Mouse (Mus musculus): ENCODE data around the gene Ppcs.

Ppcs gene

DNA sequence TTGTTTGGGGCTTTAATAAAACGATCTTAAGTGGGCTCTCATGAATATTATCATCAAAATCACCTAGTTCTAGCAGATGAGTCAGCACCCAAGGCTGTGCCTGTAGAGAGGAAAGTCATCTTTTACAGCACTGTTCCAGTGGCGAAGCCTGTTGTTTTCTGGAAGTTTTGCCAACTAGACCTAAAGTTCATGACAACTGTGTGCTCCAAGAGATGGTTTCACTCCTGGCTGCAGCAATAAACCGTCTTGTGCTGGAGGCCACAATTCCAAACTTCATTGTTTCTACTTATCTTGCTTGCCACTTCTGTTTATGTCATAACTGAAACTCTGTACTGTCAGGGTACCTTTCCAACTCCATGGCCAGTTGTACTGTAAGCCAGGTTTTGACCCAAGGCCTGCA, 5.0 kb downstream of the Ppcs start:
- no peak for DNase-seq

DNA sequence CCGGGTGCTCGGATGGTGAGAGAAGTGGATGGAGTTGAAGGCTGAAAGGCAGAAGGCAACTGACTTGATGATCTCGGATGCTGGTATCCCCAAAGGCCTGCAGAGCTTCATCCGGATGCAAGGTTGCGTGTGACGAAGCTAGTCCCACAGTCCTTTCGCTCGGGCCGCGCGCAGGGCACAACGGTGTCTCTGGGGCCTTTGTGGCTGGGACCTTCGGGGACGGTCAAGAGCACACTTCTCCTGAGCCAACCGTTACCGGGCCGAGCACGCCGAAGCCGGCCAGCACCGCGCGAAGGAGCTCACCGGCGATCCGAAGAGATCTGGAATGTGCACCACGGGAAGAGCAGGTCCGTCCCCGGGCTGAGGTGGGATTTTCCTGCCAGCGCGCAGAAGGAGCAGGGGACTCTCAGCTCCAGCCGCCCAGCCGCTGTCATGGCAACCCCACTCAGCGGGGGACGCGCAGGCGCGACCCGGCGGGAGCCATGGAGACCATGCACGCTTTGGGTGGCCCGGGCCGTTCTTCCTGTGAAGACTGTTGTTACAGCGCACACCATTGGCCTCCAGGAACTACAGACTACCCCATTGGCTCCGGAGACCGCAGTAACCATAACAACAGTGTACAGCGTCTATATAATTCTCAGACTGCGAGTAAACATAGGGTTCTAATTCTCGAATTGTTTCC, 7.0 kb downstream of the Ppcs start, which contains the start of gene Ccdc30:
Gene Ccdc30 (minus strand): TSS at position 450 of the 682 bp plus-strand sequence.
- peak; percentile 89 for DNase-seq

DNA sequence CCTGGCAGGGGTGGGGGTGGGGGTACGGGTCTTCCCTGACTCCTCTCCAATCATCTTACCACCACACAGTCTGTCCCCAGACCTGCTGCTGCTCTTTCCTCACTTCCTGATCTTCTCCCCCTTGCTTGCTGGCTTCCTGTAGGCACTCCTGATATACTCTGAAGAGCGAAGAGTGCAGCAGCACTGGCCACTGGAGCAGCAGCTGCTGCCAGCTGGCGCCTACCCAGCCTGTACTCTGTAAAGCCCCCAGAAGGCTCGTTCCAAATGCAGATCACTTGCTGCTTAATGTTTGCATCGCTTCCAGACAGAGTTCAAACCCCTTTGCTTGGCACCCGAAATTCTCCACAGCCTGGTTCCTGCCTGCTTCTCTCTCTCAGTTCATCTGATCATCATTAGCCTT, 9.4 kb downstream of the Ppcs start:
- peak; percentile 22 for DNase-seq

DNA sequence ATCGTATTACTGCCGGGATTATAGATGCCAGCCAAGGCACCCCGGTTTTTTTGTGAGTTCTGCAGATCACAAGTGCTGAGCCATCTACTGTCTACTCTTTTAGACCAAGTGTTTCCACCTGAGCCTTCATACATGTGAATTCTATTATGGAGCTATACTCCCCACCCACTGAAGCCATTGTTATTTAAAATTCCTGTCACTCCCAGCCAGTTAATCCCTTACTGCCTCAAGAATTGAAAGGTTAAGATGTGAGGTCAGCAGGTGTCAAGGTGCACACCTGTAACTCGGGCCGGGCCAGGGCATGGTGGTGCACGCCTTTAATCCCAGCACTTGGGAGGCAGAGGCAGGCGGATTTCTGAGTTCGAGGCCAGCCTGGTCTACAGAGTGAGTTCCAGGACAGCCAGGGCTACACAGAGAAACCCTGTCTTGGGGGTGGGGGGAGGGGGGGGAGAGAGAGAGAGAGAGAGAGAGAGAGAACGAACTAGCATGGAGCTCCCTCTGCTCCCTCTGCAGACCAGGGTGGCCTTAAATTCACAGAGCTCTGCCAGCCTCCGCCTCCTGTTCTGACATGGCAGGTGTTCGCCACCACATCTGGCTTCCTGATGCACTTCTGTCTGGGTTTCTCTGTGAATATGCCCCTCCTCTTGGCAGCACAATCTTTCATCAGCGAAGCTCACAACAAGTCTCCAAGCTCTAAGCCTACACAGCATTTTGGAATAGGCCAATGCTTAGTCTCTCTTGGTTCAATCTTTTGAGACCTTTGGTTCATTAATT, 10.2 kb downstream of the Ppcs start:
- DNase-seq = peak; percentile 59

DNA sequence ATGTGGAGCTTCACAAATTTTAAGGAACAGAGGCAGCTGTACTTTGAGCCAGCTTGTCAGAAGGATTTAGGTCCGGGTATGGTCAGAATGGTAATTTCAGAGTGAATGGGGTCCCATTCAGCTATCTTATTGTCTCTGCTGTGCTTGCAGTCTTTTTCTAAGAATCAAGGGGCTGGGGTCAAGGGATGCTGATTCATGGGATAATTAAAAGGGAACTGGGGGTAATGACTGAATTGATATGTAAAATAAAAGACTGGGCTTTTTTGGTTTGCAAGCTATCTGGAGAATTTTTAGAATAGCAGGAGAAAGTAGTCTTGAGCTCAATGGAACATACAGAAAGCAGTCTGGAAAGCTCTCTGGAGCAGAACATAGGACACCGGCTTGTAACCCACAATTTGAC, 18.8 kb downstream of the Ppcs start:
- no peak for DNase-seq

DNA sequence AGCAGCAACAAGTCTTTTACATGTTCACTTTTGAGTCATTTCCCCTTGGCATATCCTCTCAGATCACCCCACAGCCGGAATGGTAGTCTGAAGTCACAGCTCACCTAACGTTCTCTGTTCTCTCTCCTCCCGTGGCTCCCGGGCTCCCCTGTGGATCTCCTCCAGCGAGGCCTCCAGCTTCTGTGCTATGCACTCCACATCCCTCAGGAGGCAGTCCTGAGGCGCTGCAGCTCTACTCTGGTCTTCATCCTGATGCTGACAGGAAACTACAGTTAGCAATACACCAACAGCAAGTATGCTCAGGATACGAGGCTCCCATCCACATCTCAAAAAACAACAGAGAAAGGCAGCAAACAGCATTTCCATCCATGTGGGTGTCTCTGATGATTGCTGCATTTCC, 21.3 kb downstream of the Ppcs start:
- DNase-seq = no peak

DNA sequence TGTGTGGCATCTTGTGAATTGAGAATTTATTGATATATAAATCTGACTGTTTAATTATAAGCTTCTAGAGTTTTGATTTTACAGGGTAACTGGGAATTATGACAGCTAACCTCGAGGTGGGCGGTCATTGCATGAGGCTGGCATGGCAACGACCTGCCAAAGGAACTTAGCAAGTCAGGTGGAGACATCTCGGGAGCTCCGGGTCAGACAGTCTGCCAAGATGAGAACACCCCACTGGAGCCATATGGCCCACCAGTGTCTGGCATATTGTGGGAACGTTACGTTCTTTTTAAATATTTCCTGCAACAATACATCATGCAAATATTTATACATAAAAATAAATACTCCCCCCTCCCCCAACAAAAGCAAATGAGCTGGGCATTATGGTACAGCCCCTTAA, 23.5 kb downstream of the Ppcs start:
- no peak for DNase-seq

DNA sequence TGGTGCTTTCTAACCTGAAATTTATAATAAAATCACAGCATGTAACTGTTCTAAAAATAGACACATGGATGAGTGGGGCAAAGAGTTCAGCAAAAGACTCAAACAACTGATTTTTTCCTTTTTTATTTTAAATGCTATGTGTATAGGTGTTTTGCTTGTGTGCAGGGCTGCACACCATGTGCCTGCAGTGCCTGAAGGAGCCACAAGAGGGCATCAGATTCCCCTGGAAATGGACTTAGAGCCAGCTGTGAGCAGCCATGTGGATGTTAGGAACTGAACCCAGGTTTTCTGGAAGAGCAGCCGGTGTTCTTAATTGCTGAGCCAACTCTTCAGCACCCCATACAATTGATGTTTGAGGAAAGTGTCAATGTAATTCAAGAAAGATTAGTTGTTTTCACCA, 31.9 kb downstream of the Ppcs start:
- peak; percentile 50 for DNase-seq

DNA sequence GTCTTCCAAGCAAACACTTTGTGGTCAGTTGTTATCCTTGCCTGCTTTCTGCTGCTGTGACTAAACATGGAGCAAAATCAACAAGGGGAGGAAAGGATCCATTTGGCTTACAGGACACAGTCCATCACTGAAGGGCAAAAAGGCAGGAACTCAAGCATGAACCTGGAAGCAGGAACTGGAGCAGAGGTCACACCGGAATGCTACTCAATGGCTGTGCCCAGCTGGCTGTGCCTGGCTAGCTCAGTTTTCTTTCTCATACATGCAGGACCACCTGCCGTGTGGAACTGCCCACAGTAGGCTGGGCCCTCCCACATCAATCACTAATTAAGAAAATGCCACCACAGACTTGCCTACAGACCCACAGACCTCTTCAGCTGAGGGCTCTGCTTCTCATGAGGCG, 33.0 kb downstream of the Ppcs start:
- DNase-seq = no peak

DNA sequence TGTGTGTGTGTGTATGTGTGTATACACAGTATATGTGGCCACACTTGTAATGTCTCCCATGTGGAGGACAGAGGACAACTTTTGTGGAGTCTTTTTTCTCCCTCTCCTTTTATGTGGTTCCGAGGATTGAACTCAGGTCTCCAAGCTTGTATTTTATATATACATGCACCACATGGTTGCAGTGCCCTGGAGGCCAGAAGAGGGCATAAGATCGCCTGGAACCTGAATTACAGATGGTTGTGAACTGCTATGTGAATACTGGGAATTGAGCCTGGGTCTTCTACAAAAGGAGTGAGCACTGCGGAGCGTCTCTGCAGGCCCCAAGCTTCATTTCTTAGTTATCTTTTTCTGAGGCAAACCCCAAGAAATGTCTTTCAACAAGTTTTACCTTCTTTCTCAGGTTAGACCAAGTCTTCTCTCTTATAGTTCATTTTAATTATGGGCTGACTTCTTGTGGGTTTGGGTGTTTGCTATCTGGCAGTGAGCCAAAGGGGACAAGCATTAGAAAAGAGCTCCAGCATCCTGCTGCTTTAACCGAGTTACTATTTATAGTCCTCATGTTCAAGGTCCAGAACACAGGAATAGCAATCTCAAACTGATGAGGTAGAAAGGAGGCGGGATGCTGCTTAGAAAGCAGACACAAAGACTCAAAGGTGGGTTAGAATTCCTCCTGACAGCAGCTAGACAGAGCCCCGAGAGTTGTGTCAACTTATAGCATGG, 40.6 kb downstream of the Ppcs start:
- DNase-seq = no peak

DNA sequence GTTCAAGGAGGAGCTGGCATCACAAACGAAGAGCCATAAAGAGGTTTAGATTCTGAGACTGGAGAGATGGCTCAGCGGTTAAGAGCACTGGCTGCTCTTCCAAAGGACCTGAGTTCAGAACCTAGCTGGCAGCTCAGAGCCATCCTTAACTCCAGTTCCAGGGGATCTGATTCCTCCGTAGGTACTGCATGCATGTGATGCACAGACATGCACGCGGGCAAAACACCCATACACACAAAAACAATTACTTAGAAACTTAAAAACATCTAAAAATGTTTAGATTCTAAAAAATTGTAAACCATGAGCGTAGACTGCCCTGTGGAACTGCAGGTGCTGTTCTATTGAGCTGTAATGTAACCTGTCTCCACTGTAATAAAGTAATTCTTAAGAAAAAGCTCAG, 52.8 kb downstream of the Ppcs start:
- no peak for DNase-seq
